Mouse (Mus musculus) ES-Bruce4 (cell line): ENCODE measurements around the gene Hoxb4.

ENCODE experiments used
- CTCF ChIP-seq: IDR thresholded peaks from one replicate; pipeline ENCODE4 v1.8.1; 2011; ENCODE audit warnings: low read depth, low read length
- EP300 ChIP-seq: IDR thresholded peaks from 2 replicates; pipeline ENCODE4 v1.6.1; 2011; ENCODE audit warnings: low read depth, low read length; ENCODE audit not compliant: insufficient read depth
- POLR2A ChIP-seq: IDR thresholded peaks from one replicate; pipeline ENCODE4 v1.8.1; 2011; ENCODE audit warnings: low read length; ENCODE audit not compliant: insufficient read depth

- TF ChIP-seq CTCF: no peak
- TF ChIP-seq POLR2A: no peak
- no peak for TF ChIP-seq EP300
Measured at GRCm38 (mm10) chr11:96352691-96353521, 34.8 kb downstream of the Hoxb4 start.
